Mouse (Mus musculus) forebrain, postnatal 0 days (tissue): ENCODE data around the gene Tubb1. TPM values are rescaled to one million over a fixed set of nuclear protein-coding genes. Genes with fewer than 3 reads are reported as not detected.

Experiments
- ATAC-seq: fragments of 200-750 bp; cut with Nextera tagmentation; 2 replicates; pipeline ENCODE4 v1.8.0; 2017; ENCODE audit warnings: mild to moderate bottlenecking, moderate library complexity
- DNase-seq: peaks from one replicate; pipeline ENCODE4 v3.0.0-alpha.2; 2015
- H3K27ac ChIP-seq: fragments of 300-500 bp; sonication (generic); 2 replicates; pipeline ENCODE4 v1.5.1; 2014; ENCODE audit warnings: low read depth, mild to moderate bottlenecking, antibody characterized with exemption, low read length, moderate library complexity, mixed read lengths
- H3K27me3 ChIP-seq: fragments of 300-500 bp; sonication (generic); 2 replicates; pipeline ENCODE4 v1.6.1; 2014; ENCODE audit warnings: mild to moderate bottlenecking, low read length, mixed read lengths; ENCODE audit not compliant: insufficient read depth
- H3K36me3 ChIP-seq: fragments of 300-500 bp; sonication (generic); 2 replicates; pipeline ENCODE4 v1.6.1; 2014; ENCODE audit warnings: mild to moderate bottlenecking, moderate library complexity; ENCODE audit not compliant: insufficient read depth
- H3K4me1 ChIP-seq: fragments of 300-500 bp; sonication (generic); 2 replicates; pipeline ENCODE4 v1.6.1; 2014; ENCODE audit warnings: antibody characterized with exemption; ENCODE audit not compliant: insufficient read depth
- H3K4me2 ChIP-seq: fragments of 300-500 bp; sonication (generic); 2 replicates; pipeline ENCODE4 v1.6.1; 2014; ENCODE audit warnings: low read depth, mild to moderate bottlenecking, moderate library complexity
- H3K4me3 ChIP-seq: fragments of 300-500 bp; sonication (generic); 2 replicates; pipeline ENCODE4 v1.5.1; 2014; ENCODE audit warnings: low read depth, low read length, mixed read lengths
- H3K9ac ChIP-seq: fragments of 300-500 bp; sonication (generic); 2 replicates; pipeline ENCODE4 v1.6.1; 2014; ENCODE audit warnings: mild to moderate bottlenecking
- H3K9me3 ChIP-seq: fragments of 300-500 bp; sonication (generic); 2 replicates; pipeline ENCODE4 v1.6.1; 2016; ENCODE audit warnings: low read length
- CTCF ChIP-seq: sonication (generic); IDR thresholded peaks from 2 replicates; pipeline ENCODE4 v1.5.1; 2016; ENCODE audit warnings: antibody characterized with exemption, control low read depth, low read depth
- WGBS: fragments of 180-500 bp; shearing (Covaris S2); extraction: QIAGEN DNeasy Blood & Tissue Kit; methylation state at CpG from one replicate; pipeline ENCODE4 v1.1.7; 2014; 5-methylcytosine and 5-hydroxymethylcytosine counted together
- polyA plus RNA-seq: library from polyadenylated mRNA; unstranded; fragments of >200 nt; fragmentation: Nextera tagmentation; extraction: Ambion mirVana; gene quantifications from 2 replicates; pipeline ENCODE4 v1.2.1, GENCODE M21; 2015
- total RNA-seq: library from RNA; depleted of rRNA; stranded (reverse); fragments of >200 nt; gene quantifications from 2 replicates; pipeline ENCODE4 v1.2.3, GENCODE M21; 2014

Gene Tubb1
- total and polyA plus RNA-seq, 2 experiments from 2014 or later = 0.11 to 0.38 TPM

GRCm38 (mm10) chr2:174426856-174427255 is 23.6 kb upstream of the Tubb1 start:
- no peak for ATAC-seq
- TF ChIP-seq CTCF = no peak
- WGBS = 95% methylated on average over 12 of the region's 12 CpGs

GRCm38 (mm10) chr2:174428076-174428835 is 22.2 kb upstream of the Tubb1 start:
- Histone ChIP-seq H3K27me3 (no peaks in the 10 kb centered on the region), H3K4me2 (no peak overlapping the region), H3K4me1 (no peaks in the 10 kb centered on the region), H3K36me3 (peaks cover 63% of the 10 kb centered on the region), H3K4me3 (no peak overlapping the region), H3K9me3 (no peaks in the 10 kb centered on the region), H3K9ac (no peak overlapping the region), H3K27ac (no peak overlapping the region)
- ATAC-seq = no peak
- no peak for DNase-seq
- TF ChIP-seq CTCF = no peak
- WGBS = 77% methylated on average over 18 of the region's 18 CpGs

More at GRCm38 (mm10) chr2:174426856-174427255, 23.6 kb upstream of the Tubb1 start:
- no peak overlapping the region for H3K4me2 ChIP-seq
- H3K27me3 ChIP-seq = no peaks in the 10 kb centered on the region
- H3K27ac ChIP-seq = no peak overlapping the region
- H3K9ac ChIP-seq = no peak overlapping the region
- DNase-seq = no peak
- peaks cover 68% of the 10 kb centered on the region for H3K36me3 ChIP-seq
- H3K4me3 ChIP-seq = no peak overlapping the region
- H3K4me1 ChIP-seq = no peaks in the 10 kb centered on the region
- H3K9me3 ChIP-seq = no peaks in the 10 kb centered on the region

DNA sequence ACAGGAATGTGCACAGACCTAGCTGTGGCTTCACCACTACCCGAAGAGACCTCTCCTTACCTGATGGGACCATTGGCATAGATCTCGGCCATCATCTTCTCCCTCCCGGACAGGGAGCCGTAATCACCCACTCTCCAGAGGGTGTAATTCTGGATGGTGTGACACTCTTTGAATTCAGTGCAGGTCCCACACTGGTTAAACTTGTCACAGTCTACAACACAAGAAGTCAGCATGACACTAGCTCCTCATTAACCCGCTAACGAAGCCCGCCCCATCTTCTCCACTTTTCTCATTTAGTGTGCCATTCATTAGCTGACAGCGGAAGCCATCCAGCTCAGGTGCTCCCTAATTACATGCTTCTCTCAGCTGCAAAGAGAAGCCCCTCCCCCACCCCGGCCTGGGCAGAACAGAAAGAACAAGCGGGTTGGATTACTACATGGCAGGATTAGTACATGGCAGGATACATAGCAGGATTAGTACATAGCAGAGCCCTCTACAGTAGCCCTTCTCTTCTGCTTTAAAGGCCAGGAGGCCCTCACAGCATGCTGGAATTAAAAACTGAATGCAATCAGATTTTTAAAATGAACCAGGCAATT is 21.4 kb upstream of the Tubb1 start:
- TF ChIP-seq CTCF = no peak
- H3K9ac ChIP-seq = no peak overlapping the region
- DNase-seq (peak; percentile 18), ATAC-seq (peak; percentile 66)
- no peaks in the 10 kb centered on the region for H3K9me3 ChIP-seq
- H3K36me3 ChIP-seq = peaks cover 56% of the 10 kb centered on the region
- H3K27ac ChIP-seq = no peak overlapping the region
- no peaks in the 10 kb centered on the region for H3K4me1 ChIP-seq
- H3K4me2 ChIP-seq = no peak overlapping the region
- H3K27me3 ChIP-seq = no peaks in the 10 kb centered on the region
- 35% methylated on average over 10 of the region's 10 CpGs for WGBS
- no peak overlapping the region for H3K4me3 ChIP-seq

- no peak for DNase-seq
- no peak for TF ChIP-seq CTCF
- no peaks in the 10 kb centered on the region for H3K27me3 ChIP-seq
- no peaks in the 10 kb centered on the region for H3K9me3 ChIP-seq
- H3K36me3 ChIP-seq = 0 out of 2 replicates have a peak, but pooled peaks cover 3% of the 10 kb centered on the region
- WGBS = 98% methylated on average over 9 of the region's 9 CpGs
- no peak overlapping the region for H3K4me2 ChIP-seq
- H3K4me1 ChIP-seq = peaks cover 12% of the 10 kb centered on the region
- no peak overlapping the region for H3K4me3 ChIP-seq
- no peak for ATAC-seq
- H3K27ac ChIP-seq = no peak overlapping the region
- H3K9ac ChIP-seq = no peak overlapping the region
Measured at GRCm38 (mm10) chr2:174434943-174435342, 15.6 kb upstream of the Tubb1 start.

DNA sequence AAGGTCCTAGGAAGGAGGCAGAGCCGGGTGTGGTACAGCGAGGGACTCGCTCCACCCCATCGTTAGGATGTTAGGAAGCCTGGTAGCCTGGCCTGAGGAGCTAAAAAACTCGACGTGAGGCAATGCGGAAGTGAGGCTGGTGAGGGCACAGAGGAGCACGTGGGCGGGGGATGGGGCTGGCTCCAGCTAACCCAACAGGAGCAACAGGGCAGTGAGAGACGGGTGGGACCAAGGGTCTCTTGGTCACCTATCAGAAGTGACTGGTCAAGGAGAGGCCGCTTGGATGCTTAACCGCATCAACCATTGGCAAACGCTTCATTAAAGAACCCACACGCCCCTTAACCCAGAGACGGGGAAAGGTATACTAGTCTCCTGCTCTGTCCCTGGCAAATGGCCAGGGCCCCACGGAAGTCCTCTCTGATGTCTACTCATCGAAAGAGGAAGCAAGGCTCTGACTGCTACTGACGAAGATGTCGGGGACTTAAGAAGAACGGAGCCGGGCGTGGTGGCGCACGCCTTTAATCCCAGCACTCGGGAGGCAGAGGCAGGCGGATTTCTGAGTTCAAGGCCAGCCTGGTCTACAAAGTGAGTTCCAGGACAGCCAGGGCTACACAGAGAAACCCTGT is 14.3 kb upstream of the Tubb1 start:
- H3K27me3 ChIP-seq = no peaks in the 10 kb centered on the region
- DNase-seq (no peak), ATAC-seq (no peak)
- no peak overlapping the region for H3K9ac ChIP-seq
- 0 out of 2 replicates have a peak, but pooled peaks cover 3% of the 10 kb centered on the region for H3K36me3 ChIP-seq
- peaks cover 12% of the 10 kb centered on the region for H3K4me1 ChIP-seq
- H3K4me3 ChIP-seq = no peak overlapping the region
- H3K27ac ChIP-seq = no peak overlapping the region
- no peak for TF ChIP-seq CTCF
- no peak overlapping the region for H3K4me2 ChIP-seq
- H3K9me3 ChIP-seq = no peaks in the 10 kb centered on the region
- 93% methylated on average over 26 of the region's 26 CpGs for WGBS

DNA sequence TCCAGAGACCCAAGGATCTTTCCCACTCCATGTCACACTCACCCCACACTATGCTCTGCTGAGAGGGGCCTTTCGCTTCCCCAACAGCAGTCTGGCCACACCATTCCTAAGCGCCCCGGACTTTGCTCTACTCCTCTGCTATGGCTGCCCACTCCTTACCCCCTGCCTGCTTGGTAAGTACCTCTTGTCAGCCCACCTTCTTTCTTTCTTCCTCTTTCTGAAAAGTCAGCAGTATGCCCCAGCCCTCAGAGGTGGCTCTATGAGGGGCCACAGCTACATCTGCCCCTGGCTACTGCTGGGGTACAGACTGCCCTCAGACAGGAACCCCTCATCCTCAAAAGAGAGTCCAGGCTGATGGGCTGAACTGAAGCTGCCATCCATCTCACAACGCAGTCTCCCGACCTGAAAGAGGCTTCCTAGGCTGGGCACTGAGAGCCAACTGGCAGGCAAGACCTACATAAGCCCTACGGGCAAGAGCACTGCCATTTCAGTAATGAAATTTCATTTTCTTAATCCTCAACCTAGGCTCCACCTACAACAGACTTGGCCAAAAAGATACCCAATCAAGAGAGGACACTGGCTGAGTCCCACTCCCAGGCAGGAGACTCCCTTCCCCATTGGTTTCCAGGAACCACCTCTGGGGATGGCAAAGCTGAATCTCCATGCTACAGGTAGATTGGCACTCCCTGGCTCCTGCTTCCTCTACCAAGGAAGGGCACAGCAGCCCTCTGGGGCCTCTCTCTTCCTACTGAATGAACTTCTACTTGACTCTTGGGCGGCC is 13.4 kb upstream of the Tubb1 start:
- 97% methylated on average over 7 of the region's 7 CpGs for WGBS
- no peak overlapping the region for H3K4me3 ChIP-seq

More for the DNA sequence above, 13.4 kb upstream of the Tubb1 start:
- Histone ChIP-seq H3K27me3 (no peaks in the 10 kb centered on the region), H3K27ac (no peak overlapping the region), H3K4me1 (peaks cover 12% of the 10 kb centered on the region), H3K36me3 (0 out of 2 replicates have a peak, but pooled peaks cover 3% of the 10 kb centered on the region), H3K9me3 (no peaks in the 10 kb centered on the region), H3K4me2 (no peak overlapping the region), H3K9ac (no peak overlapping the region)
- ATAC-seq = no peak
- DNase-seq = no peak
- TF ChIP-seq CTCF = no peak
